11 mouse cellular contexts compared by ENCODE assay signal in genomic region chr16:38730921-38731320, GRCm38 (mm10). TPM values are rescaled to one million over a fixed set of nuclear protein-coding genes. Genes with fewer than 3 reads are reported as not detected.
A peak's percentile ranks its signal among the peaks of the same experiment; 100 is the strongest.
DNase-seq lines count a peak whose midpoint lies in the region; ATAC-seq and TF ChIP-seq lines count a peak whose summit lies in the region.
"Had no signal": no experiment of that assay in that cellular context is flagged by ENCODE, and none has a peak within 500 bp of the region (broad histone marks: within the 10 kb centered on the region; RNA-seq: fewer than 3 reads in every experiment).

No protein-coding gene starts in this region.

- peaks cover 4% of the 10 kb centered on the region; the same call in 1 of the 2 replicates for H3K4me1 ChIP-seq in kidney, postnatal 0 days (replicated peaks; ENCODE audit: insufficient read depth, low read length)
- 0 out of 2 replicates have a peak, but pooled peaks cover 2% of the 10 kb centered on the region for H3K4me1 ChIP-seq in brown adipose tissue, adult 24 weeks (ENCODE audit: control insufficient read depth, insufficient read depth, insufficient read length, low read length)
- H3K4me1 ChIP-seq: midbrain, embryonic 12.5 days had no signal

- H3K4me2 ChIP-seq in kidney, postnatal 0 days (ENCODE audit: low read length): peak overlapping the region; percentile 55
- H3K4me2 ChIP-seq: midbrain, embryonic 12.5 days had no signal

- H3K27ac ChIP-seq in kidney, postnatal 0 days: no peak overlapping the region
- H3K27ac ChIP-seq in brown adipose tissue, adult 24 weeks (replicated peaks; ENCODE audit: low read depth, low read length): peak overlapping the region; percentile 80
- H3K27ac ChIP-seq: midbrain, embryonic 12.5 days had no signal

- H3K9me3 ChIP-seq in kidney, postnatal 0 days (replicated peaks; ENCODE audit: low read length): no peaks in the 10 kb centered on the region
- H3K9me3 ChIP-seq: G1E; midbrain, embryonic 12.5 days had no signal

- H3K9ac ChIP-seq in kidney, postnatal 0 days (ENCODE audit: low read depth, low read length): no peak overlapping the region
- H3K9ac ChIP-seq: midbrain, embryonic 12.5 days had no signal

- DNase-seq in kidney, postnatal 0 days (ENCODE audit: low spot score): no peak
- DNase-seq in kidney, adult 11 months: no peak
- DNase-seq in induced T-regulatory cell, adult 2 months (ENCODE audit: low read depth): peak; percentile 65
- no peak for DNase-seq in right cerebral cortex, postnatal 10 days (ENCODE audit: low spot score in 2 of 2)
- DNase-seq in urinary bladder, postnatal 10 days (ENCODE audit: low spot score): no peak
- no peak for DNase-seq in cerebellum, adult 11 months

- ATAC-seq in kidney, postnatal 0 days (replicated peaks; ENCODE audit: low FRiP score, low read depth): no peak
- peak; percentile 83 for ATAC-seq in megakaryocyte, adult 5-6 weeks (ENCODE audit: poor library complexity, severe bottlenecking)
- ATAC-seq: hindbrain, embryonic 16.5 days had no signal

- no peak overlapping the region for H3K4me3 ChIP-seq in kidney, postnatal 0 days (replicated peaks; ENCODE audit: low read depth, low read length)
- H3K4me3 ChIP-seq in brown adipose tissue, adult 24 weeks (ENCODE audit: insufficient read depth, low read depth, low read length): no peak overlapping the region
- H3K4me3 ChIP-seq: midbrain, embryonic 12.5 days had no signal

- WGBS in kidney, postnatal 0 days: 45% methylated on average over 8 of the region's 8 CpGs

- TF ChIP-seq CTCF in kidney, postnatal 0 days (IDR thresholded peaks at IDR 0.05; ENCODE audit: low read depth): no peak

- no peaks in the 10 kb centered on the region for H3K36me3 ChIP-seq in kidney, postnatal 0 days (ENCODE audit: insufficient read depth, low read length)
- H3K36me3 ChIP-seq: G1E; midbrain, embryonic 12.5 days had no signal

- H3K27me3 ChIP-seq in kidney, postnatal 0 days (ENCODE audit: insufficient read depth, low read length): no peaks in the 10 kb centered on the region
- H3K27me3 ChIP-seq: midbrain, embryonic 12.5 days had no signal

RNA-seq across cellular contexts. Expression of gene B4galt4, which starts 11.1 kb away (rescaled TPM):
- 28.8 and 29.9 TPM in 2 replicates for polyA plus RNA-seq in kidney, postnatal 0 days (2015; fragmentation: Nextera tagmentation; extraction: Ambion mirVana)
- polyA plus RNA-seq in brown adipose tissue, adult 24 weeks (2012; ENCODE audit: insufficient read depth, insufficient read length, missing spikeins): 2.4 and 3.5 TPM in 2 replicates
- 12.2 and 20.8 TPM in 2 replicates for total RNA-seq in megakaryocyte, adult 5-6 weeks (2015)
- 21.4 and 26.2 TPM in 2 replicates for total RNA-seq in megakaryocyte, adult 5-6 weeks (2017)
- total RNA-seq: G1E had no signal
- polyA plus RNA-seq: G1E had no signal

RNA-seq across cellular contexts. Expression of gene Arhgap31, which starts 17.8 kb away (rescaled TPM):
- polyA plus RNA-seq in kidney, postnatal 0 days (2015; fragmentation: Nextera tagmentation; extraction: Ambion mirVana): 5.4 and 5.9 TPM in 2 replicates
- 7.5 and 9.7 TPM in 2 replicates for polyA plus RNA-seq in brown adipose tissue, adult 24 weeks (2012; ENCODE audit: insufficient read depth, insufficient read length, missing spikeins)
- total RNA-seq in megakaryocyte, adult 5-6 weeks (2015): 20.4 and 21.4 TPM in 2 replicates
- total RNA-seq in megakaryocyte, adult 5-6 weeks (2017): 10.0 and 14.6 TPM in 2 replicates
